Mouse (Mus musculus) ovary, adult 2 months (tissue): ENCODE data around the gene Tigar. TPM values are rescaled to one million over a fixed set of nuclear protein-coding genes. Genes with fewer than 3 reads are reported as not detected.

Source experiments
- polyA plus RNA-seq: library from polyadenylated mRNA; depleted of rRNA; stranded (reverse); fragments of >200 nt; gene quantifications from 2 replicates; pipeline ENCODE4 v1.2.3, GENCODE M21; 2012; rRNA removed

Gene Tigar
- 2.8 and 3.3 TPM in 2 replicates for polyA plus RNA-seq

DNA sequence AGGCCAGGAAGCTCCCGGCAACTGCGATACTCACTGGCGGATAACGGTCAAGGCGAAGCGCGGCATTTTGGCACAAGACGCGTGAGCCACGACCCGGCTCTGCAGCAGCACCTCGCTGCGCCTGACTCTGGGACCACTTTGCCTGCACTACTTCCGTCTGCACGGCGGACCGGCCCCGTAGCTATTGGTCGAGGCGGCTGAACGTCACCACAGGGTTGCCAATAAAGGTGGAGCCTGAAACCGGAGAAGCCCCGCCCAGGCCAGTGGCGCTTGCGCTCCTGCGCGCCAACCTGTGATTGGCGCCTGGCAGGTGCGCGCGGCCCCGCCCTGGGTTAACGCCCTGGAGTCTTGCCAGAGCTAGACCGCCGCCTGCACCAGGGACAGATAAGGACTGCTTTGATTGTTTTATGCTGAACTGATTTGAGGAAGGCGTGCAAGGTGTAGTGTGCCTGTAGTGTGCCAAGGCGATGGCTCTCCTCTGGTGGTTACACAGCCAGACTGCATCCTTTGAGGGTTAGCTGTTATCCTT lies at the start of gene Tigar:
Gene Tigar (minus strand): TSS at position 156 of the 529 bp plus-strand sequence.

DNA sequence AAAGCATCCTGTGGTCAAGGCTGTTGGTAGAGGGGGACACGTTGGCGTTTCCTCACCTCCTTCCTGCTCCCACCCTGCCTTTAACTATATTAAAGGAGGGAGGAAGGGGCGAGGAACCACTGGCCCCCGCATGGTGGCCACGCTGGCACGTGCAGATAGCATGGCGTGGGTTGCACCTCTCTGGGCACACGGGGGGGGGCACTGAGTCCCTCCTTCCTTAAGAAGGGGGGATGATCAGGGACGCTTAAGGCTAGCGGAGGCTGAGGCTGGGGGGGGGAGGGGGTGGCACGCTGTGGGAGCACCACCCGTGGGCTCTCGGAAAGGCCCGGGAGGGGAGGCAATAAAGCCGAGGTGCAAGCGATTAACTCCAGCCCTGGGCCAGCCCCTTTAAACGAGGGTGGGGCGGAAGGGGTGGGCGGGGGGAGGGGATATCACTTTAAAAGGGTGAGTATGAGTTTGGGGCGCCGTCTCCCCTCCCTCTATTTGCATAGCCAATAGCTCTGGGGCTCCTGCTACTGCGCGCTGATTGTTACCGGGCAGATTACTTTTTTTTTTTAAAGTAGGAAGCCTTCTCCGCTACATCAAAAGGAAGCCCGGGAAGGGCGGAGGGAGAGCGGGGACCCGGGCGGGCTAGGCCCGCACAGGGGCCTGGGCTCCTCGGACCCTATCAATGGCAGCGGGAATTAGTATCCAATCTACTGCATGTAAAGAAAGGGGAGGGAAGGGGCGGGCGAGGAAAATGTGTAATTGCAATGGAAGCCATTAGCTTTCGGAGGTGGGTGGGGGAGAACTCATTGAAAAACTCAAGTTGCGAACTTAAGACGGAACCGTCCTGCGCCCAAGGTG lies 43.0 kb upstream of the Tigar start, which contains the start of gene Ccnd2:
Gene Ccnd2 (minus strand): TSS at position 88 of the 846 bp plus-strand sequence.

DNA sequence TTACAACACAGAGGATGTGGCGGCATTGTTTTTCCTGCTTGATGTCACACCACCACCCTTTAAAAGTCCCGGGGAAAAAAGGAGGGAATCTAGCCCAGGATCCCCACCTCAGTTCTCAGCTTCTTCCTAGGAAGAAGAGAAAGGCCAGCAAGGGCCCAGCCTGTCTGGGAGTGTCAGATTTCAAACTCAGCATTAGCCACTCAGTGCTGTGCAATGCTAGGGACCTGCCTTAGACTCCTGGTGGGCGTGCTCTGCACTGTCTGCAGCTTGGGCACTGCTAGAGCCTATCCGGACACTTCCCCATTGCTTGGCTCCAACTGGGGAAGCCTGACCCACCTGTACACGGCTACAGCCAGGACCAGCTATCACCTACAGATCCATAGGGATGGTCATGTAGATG lies 36.5 kb downstream of the Tigar start, which contains the start of gene Fgf23:
Gene Fgf23 (plus strand): TSS at position 86 of the 400 bp plus-strand sequence.

Other genes with a start within 250 kb of the Tigar start
- gene Dyrk4, start 187.7 kb downstream of the Tigar start, polyA plus RNA-seq, result not detected in 2 replicates
- gene Rad51ap1, start 170.0 kb downstream of the Tigar start, polyA plus RNA-seq, result 3.9 and 5.0 TPM in 2 replicates
- 2.5 and 3.2 TPM in 2 replicates for gene D6Wsu163e, start 169.6 kb downstream of the Tigar start, polyA plus RNA-seq
- not detected in 2 replicates for gene Fgf6, start 94.0 kb downstream of the Tigar start, polyA plus RNA-seq
- gene Fgf23, start 36.7 kb downstream of the Tigar start, polyA plus RNA-seq, result 0.16 and 0.32 TPM in 2 replicates
- 71.9 and 81.5 TPM in 2 replicates for gene Ccnd2, start 42.6 kb upstream of the Tigar start, polyA plus RNA-seq